Mouse (Mus musculus): ENCODE measurements at regions not wholly inside any gene's neighbourhood (a gene's known extent, or its start where the extent isn't known, plus 50 kb on each side); places are given as distances from the start of the nearest gene placed in this dataset.

- DNase-seq: no peak
Observed at GRCm38 (mm10) chr6:102913776-102914175, 340.9 kb upstream of the Cntn3 start.

- DNase-seq: no peak
Observed at GRCm38 (mm10) chr6:102903960-102904359, 331.1 kb upstream of the Cntn3 start.

- DNase-seq: no peak
Observed at GRCm38 (mm10) chr6:102900407-102901110, 327.7 kb upstream of the Cntn3 start.

- DNase-seq: no peak
Observed at GRCm38 (mm10) chr6:102868404-102868803, 295.5 kb upstream of the Cntn3 start.

GRCm38 (mm10) chr6:102844507-102844906, 271.6 kb upstream of the Cntn3 start:
- DNase-seq: peak; percentile 7

- peak; percentile 4 for DNase-seq
Observed at GRCm38 (mm10) chr6:102833151-102833550, 260.2 kb upstream of the Cntn3 start.

Measured in retina, postnatal 1 day (tissue).